Mouse (Mus musculus): ENCODE results near the gene Hoxa11. TPM values are rescaled to one million over a fixed set of nuclear protein-coding genes. Genes with fewer than 3 reads are reported as not detected.

Hoxa11 gene
- total RNA-seq, 1 experiment = 0.31 TPM

GRCm38 (mm10) chr6:52235267-52235666 lies 10.3 kb downstream of the Hoxa11 start:
- in situ Hi-C loops (cut with MboI; ENCODE audit: low sequenced_read_pairs in 2 of 2, unreplicated experiment in 2 of 2) = no loop called here
- H3K9me3 ChIP-seq (ENCODE audit: control insufficient read depth, insufficient read depth, low read depth, low read length) = no peaks in the 10 kb centered on the region
- no peak overlapping the region for H3K9ac ChIP-seq (ENCODE audit: insufficient read depth, low read depth, low read length, poor library complexity, severe bottlenecking)
- H3K4me3 ChIP-seq (ENCODE audit: insufficient read depth in 1 of 2, low read depth in 1 of 2, low read length in 2 of 2, poor library complexity in 1 of 2, severe bottlenecking in 1 of 2) = no peak overlapping the region
- TF ChIP-seq MAFK (IDR thresholded peaks at IDR 0.05; ENCODE audit: insufficient read depth, low read depth, low read length) (no peak), CHD2 (IDR thresholded peaks at IDR 0.05; ENCODE audit: low read depth, low read length) (no peak), ZC3H11A (IDR thresholded peaks at IDR 0.05; ENCODE audit: borderline replicate concordance, low read depth, low read length) (no peak), HCFC1 (IDR thresholded peaks at IDR 0.05; ENCODE audit: borderline replicate concordance, insufficient read depth, low read length) (no peak), ZNF384 (IDR thresholded peaks at IDR 0.05; ENCODE audit: low read depth, low read length) (no peak)
- DNase-seq (ENCODE audit: low read depth, low spot score) = no peak
- H3K36me3 ChIP-seq (ENCODE audit: control insufficient read depth, insufficient read depth, low read length, poor library complexity, severe bottlenecking) = no peaks in the 10 kb centered on the region
- H3K4me1 ChIP-seq (ENCODE audit: control insufficient read depth in 2 of 2, insufficient read depth in 2 of 2, low read length in 2 of 2, poor library complexity in 1 of 2) = peaks cover 0 to 4% of the 10 kb centered on the region in 2 experiments; a peak in 1 of 4 replicates
- no peak overlapping the region for H3K27ac ChIP-seq (ENCODE audit: insufficient read depth, low read depth, low read length, poor library complexity, severe bottlenecking)

- no peak overlapping the region for H3K27ac ChIP-seq (ENCODE audit: insufficient read depth, low read depth, low read length, poor library complexity, severe bottlenecking)
- H3K4me3 ChIP-seq (ENCODE audit: insufficient read depth in 1 of 2, low read depth in 1 of 2, low read length in 2 of 2, poor library complexity in 1 of 2, severe bottlenecking in 1 of 2) = peak overlapping the region; percentile 6 to 28; a peak in 3 of 4 replicates
- TF ChIP-seq CHD2 (IDR thresholded peaks at IDR 0.05; ENCODE audit: low read depth, low read length) = no peak
- peaks cover 0 to 3% of the 10 kb centered on the region in 2 experiments; a peak in 1 of 4 replicates for H3K4me1 ChIP-seq (ENCODE audit: control insufficient read depth in 2 of 2, insufficient read depth in 2 of 2, low read length in 2 of 2, poor library complexity in 1 of 2)
- in situ Hi-C loops (cut with MboI; ENCODE audit: low sequenced_read_pairs in 2 of 2, unreplicated experiment in 2 of 2) = no loop called here
- H3K9ac ChIP-seq (ENCODE audit: insufficient read depth, low read depth, low read length, poor library complexity, severe bottlenecking) = no peak overlapping the region
- H3K36me3 ChIP-seq (ENCODE audit: control insufficient read depth, insufficient read depth, low read length, poor library complexity, severe bottlenecking) = no peaks in the 10 kb centered on the region
- no peaks in the 10 kb centered on the region for H3K9me3 ChIP-seq (ENCODE audit: control insufficient read depth, insufficient read depth, low read depth, low read length)
- no peak for DNase-seq (ENCODE audit: low read depth, low spot score)
Measured at GRCm38 (mm10) chr6:52234428-52235140, 11.0 kb downstream of the Hoxa11 start.

GRCm38 (mm10) chr6:52233546-52234427 lies 11.8 kb downstream of the Hoxa11 start:
- in situ Hi-C loops (cut with MboI; ENCODE audit: low sequenced_read_pairs in 2 of 2, unreplicated experiment in 2 of 2) = no loop called here
- TF ChIP-seq MAFK (IDR thresholded peaks at IDR 0.05; ENCODE audit: insufficient read depth, low read depth, low read length) (no peak), ZC3H11A (IDR thresholded peaks at IDR 0.05; ENCODE audit: borderline replicate concordance, low read depth, low read length) (no peak), CHD2 (IDR thresholded peaks at IDR 0.05; ENCODE audit: low read depth, low read length) (no peak), HCFC1 (IDR thresholded peaks at IDR 0.05; ENCODE audit: borderline replicate concordance, insufficient read depth, low read length) (no peak), ZNF384 (IDR thresholded peaks at IDR 0.05; ENCODE audit: low read depth, low read length) (no peak)
- Histone ChIP-seq H3K27ac (ENCODE audit: insufficient read depth, low read depth, low read length, poor library complexity, severe bottlenecking) (no peak overlapping the region), H3K36me3 (ENCODE audit: control insufficient read depth, insufficient read depth, low read length, poor library complexity, severe bottlenecking) (no peaks in the 10 kb centered on the region), H3K9ac (ENCODE audit: insufficient read depth, low read depth, low read length, poor library complexity, severe bottlenecking) (no peak overlapping the region), H3K9me3 (ENCODE audit: control insufficient read depth, insufficient read depth, low read depth, low read length) (no peaks in the 10 kb centered on the region), H3K4me3 (ENCODE audit: insufficient read depth in 1 of 2, low read depth in 1 of 2, low read length in 2 of 2, poor library complexity in 1 of 2, severe bottlenecking in 1 of 2) (peak overlapping the region; percentile 6 to 28; a peak in 2 of 4 replicates), H3K4me1 (ENCODE audit: control insufficient read depth in 2 of 2, insufficient read depth in 2 of 2, low read length in 2 of 2, poor library complexity in 1 of 2) (peaks cover 0 to 5% of the 10 kb centered on the region in 2 experiments; a peak in 1 of 4 replicates)
- DNase-seq (ENCODE audit: low read depth, low spot score) = no peak

- Histone ChIP-seq H3K4me1 (ENCODE audit: control insufficient read depth in 2 of 2, insufficient read depth in 2 of 2, low read length in 2 of 2, poor library complexity in 1 of 2) (peaks cover 0 to 5% of the 10 kb centered on the region in 2 experiments; a peak in 1 of 4 replicates), H3K27ac (ENCODE audit: insufficient read depth, low read depth, low read length, poor library complexity, severe bottlenecking) (no peak overlapping the region), H3K4me3 (ENCODE audit: insufficient read depth in 1 of 2, low read depth in 1 of 2, low read length in 2 of 2, poor library complexity in 1 of 2, severe bottlenecking in 1 of 2) (no peak overlapping the region), H3K36me3 (ENCODE audit: control insufficient read depth, insufficient read depth, low read length, poor library complexity, severe bottlenecking) (no peaks in the 10 kb centered on the region), H3K9ac (ENCODE audit: insufficient read depth, low read depth, low read length, poor library complexity, severe bottlenecking) (no peak overlapping the region), H3K9me3 (ENCODE audit: control insufficient read depth, insufficient read depth, low read depth, low read length) (no peaks in the 10 kb centered on the region)
- DNase-seq (ENCODE audit: low read depth, low spot score) = no peak
- TF ChIP-seq ZNF384 (IDR thresholded peaks at IDR 0.05; ENCODE audit: low read depth, low read length) = no peak
- no peak for TF ChIP-seq MAFK (IDR thresholded peaks at IDR 0.05; ENCODE audit: insufficient read depth, low read depth, low read length)
- no peak for TF ChIP-seq HCFC1 (IDR thresholded peaks at IDR 0.05; ENCODE audit: borderline replicate concordance, insufficient read depth, low read length)
- no peak for TF ChIP-seq ZC3H11A (IDR thresholded peaks at IDR 0.05; ENCODE audit: borderline replicate concordance, low read depth, low read length)
- TF ChIP-seq CHD2 (IDR thresholded peaks at IDR 0.05; ENCODE audit: low read depth, low read length) = no peak
- in situ Hi-C loops (cut with MboI; ENCODE audit: low sequenced_read_pairs in 2 of 2, unreplicated experiment in 2 of 2) = no loop called here
Measured at GRCm38 (mm10) chr6:52232984-52233545, 12.5 kb downstream of the Hoxa11 start.
